Mouse (Mus musculus): ENCODE measurements at regions not wholly inside any gene's neighbourhood (a gene's known extent, or its start where the extent isn't known, plus 50 kb on each side); places are given as distances from the start of the nearest gene placed in this dataset.

DNA sequence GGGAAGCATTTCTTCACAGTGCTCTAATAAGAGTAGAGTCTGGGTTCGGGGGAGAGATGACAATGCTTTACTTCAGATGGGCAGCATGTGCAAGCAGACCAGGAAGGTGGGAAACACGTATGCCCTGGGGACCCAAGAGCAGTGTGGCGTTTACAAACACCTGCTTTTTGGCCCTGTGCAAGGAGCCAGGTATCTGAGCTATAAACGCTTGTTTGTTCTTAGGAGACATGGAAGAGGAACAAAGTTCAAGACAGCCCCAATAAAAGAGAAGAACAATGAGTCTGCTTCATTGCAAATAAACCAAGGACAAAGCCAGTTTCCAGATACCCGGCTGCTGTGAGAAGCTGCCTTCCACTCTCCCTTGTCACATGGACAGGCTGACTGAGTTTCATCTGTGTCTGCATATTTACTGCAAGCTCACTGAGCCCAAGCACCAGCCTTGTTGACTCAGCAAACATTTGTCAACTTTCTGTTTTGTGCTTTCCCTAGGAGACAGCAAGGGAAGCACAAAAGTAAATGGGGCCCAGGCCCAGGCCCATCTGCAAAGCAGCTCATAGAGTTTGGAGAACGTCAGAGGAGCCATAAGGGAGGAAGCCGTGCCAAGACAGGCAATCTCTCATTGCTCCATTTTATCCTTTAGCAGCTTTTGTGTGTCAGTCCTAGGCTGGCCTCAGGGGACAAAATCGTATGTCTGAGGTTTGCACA, 136.1 kb upstream of the Cxcl12 start:
- no peak overlapping the region for H3K4me3 ChIP-seq (ENCODE audit: insufficient read depth, low read depth, low read length)
- no peaks in the 10 kb centered on the region for H3K36me3 ChIP-seq (ENCODE audit: control insufficient read depth, insufficient read depth, low read length)
- DNase-seq (ENCODE audit: extremely low read depth, low read depth, low spot score) = peak; percentile 12
- H3K27me3 ChIP-seq (ENCODE audit: control insufficient read depth, insufficient read depth, low read length) = no peaks in the 10 kb centered on the region
- TF ChIP-seq CTCF (IDR thresholded peaks at IDR 0.05; ENCODE audit: low read depth, low read length) = no peak
- no peak for TF ChIP-seq POLR2A (IDR thresholded peaks at IDR 0.05; ENCODE audit: extremely low read depth, insufficient read depth, low read length)
- H3K4me1 ChIP-seq (ENCODE audit: control insufficient read depth, insufficient read depth, low read length) = peaks cover 4% of the 10 kb centered on the region; the same call in 1 of the 2 replicates
- H3K9ac ChIP-seq (ENCODE audit: low read depth, low read length) = 0 out of 2 replicates have a peak overlapping the region, but pooled peaks have one; percentile 35
- 39% methylated on average over 8 of the region's 8 CpGs for WGBS
- H3K27ac ChIP-seq (replicated peaks; ENCODE audit: insufficient read depth, low read depth, low read length) = no peak overlapping the region
- H3K79me2 ChIP-seq (ENCODE audit: control insufficient read depth, insufficient read depth, low read length) = no peaks in the 10 kb centered on the region

DNA sequence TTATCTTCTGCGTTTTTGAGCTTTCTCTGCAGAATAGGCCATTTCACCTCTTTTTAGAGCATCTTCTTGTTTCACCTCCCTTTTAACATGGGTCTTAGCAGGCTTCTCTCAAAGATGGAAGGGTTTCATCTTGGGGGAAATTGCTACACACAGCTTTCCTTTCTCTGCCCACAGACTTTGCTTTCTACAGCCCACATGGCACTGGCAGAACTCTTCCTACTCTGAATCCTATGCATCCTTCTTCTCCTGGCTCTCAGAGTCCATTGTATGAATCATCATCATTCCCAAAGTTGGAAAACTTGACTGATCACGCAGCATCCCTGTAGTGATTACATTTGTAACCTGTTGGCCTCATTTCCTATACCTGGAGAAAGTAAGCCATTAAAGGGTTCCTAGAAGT, 124.6 kb upstream of the Cxcl12 start:
- WGBS = 72% methylated on average over 2 of the region's 2 CpGs
- no peak for TF ChIP-seq CTCF (IDR thresholded peaks at IDR 0.05; ENCODE audit: low read depth, low read length)
- no peak for TF ChIP-seq POLR2A (IDR thresholded peaks at IDR 0.05; ENCODE audit: extremely low read depth, insufficient read depth, low read length)

DNA sequence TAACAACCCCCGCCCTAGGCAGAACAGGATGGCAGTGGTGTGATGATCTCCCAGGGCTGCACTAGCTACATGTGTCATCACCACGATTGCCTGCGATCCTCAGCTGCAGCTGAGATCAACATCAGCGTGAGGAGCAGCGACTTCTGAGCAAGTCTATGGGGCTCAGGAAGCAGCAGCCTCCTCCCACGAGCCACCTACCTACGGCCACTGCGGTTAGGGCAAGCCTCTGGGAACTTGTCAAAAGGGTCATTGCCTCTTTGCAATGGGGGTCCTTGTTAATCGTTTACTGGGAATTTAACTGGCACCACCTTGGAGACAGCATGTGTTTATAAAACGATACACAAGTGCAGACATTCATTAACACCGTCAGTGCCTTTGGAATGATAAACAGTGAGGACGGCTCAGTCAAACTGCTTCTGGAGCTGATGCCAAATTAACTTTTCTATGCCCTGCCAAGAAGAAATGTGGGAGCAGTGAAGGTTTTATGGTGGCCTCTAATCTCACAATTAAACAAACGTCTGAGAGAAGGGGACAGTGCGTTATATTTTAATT, 118.8 kb upstream of the Cxcl12 start:
- Histone ChIP-seq H3K4me1 (ENCODE audit: control insufficient read depth, insufficient read depth, low read length) (no peaks in the 10 kb centered on the region), H3K4me3 (ENCODE audit: insufficient read depth, low read depth, low read length) (no peak overlapping the region), H3K27ac (replicated peaks; ENCODE audit: insufficient read depth, low read depth, low read length) (no peak overlapping the region), H3K9ac (ENCODE audit: low read depth, low read length) (no peak overlapping the region), H3K79me2 (ENCODE audit: control insufficient read depth, insufficient read depth, low read length) (no peaks in the 10 kb centered on the region), H3K36me3 (ENCODE audit: control insufficient read depth, insufficient read depth, low read length) (no peaks in the 10 kb centered on the region), H3K27me3 (ENCODE audit: control insufficient read depth, insufficient read depth, low read length) (no peaks in the 10 kb centered on the region)
- TF ChIP-seq CTCF (IDR thresholded peaks at IDR 0.05; ENCODE audit: low read depth, low read length) (no peak), POLR2A (IDR thresholded peaks at IDR 0.05; ENCODE audit: extremely low read depth, insufficient read depth, low read length) (no peak)
- 58% methylated on average over 14 of the region's 14 CpGs for WGBS
- DNase-seq (ENCODE audit: extremely low read depth, low read depth, low spot score) = no peak

More for the DNA sequence above, 124.6 kb upstream of the Cxcl12 start:
- Histone ChIP-seq H3K36me3 (ENCODE audit: control insufficient read depth, insufficient read depth, low read length) (no peaks in the 10 kb centered on the region), H3K79me2 (ENCODE audit: control insufficient read depth, insufficient read depth, low read length) (no peaks in the 10 kb centered on the region), H3K9ac (ENCODE audit: low read depth, low read length) (no peak overlapping the region), H3K4me1 (ENCODE audit: control insufficient read depth, insufficient read depth, low read length) (no peaks in the 10 kb centered on the region), H3K27ac (replicated peaks; ENCODE audit: insufficient read depth, low read depth, low read length) (no peak overlapping the region), H3K27me3 (ENCODE audit: control insufficient read depth, insufficient read depth, low read length) (no peaks in the 10 kb centered on the region), H3K4me3 (ENCODE audit: insufficient read depth, low read depth, low read length) (no peak overlapping the region)
- no peak for DNase-seq (ENCODE audit: extremely low read depth, low read depth, low spot score)

DNA sequence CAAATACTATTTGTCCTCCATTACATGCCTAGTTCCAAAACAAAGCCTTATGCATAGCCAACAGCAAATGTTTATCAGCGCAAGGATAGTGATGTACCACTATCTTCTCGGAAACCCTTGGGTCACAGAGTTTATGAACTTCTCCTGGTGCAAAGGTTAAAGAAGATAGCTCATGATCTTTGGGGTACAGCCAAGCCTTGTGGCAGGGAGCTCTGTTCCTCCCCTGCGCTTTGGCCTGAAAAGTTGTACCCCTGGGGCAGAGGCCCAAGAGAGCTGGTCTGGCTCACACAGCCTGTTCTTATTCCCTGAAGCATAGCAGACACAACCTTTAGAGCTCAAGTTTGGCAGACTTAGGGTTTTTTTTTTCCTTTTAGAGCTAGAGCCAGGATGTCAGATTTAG, 107.6 kb upstream of the Cxcl12 start:
- peak overlapping the region; percentile 69; the same call in 1 of the 2 replicates for H3K27ac ChIP-seq (replicated peaks; ENCODE audit: insufficient read depth, low read depth, low read length)
- H3K79me2 ChIP-seq (ENCODE audit: control insufficient read depth, insufficient read depth, low read length) = no peaks in the 10 kb centered on the region
- H3K36me3 ChIP-seq (ENCODE audit: control insufficient read depth, insufficient read depth, low read length) = no peaks in the 10 kb centered on the region
- peaks cover 11% of the 10 kb centered on the region for H3K4me1 ChIP-seq (ENCODE audit: control insufficient read depth, insufficient read depth, low read length)
- H3K4me3 ChIP-seq (ENCODE audit: insufficient read depth, low read depth, low read length) = no peak overlapping the region
- H3K27me3 ChIP-seq (ENCODE audit: control insufficient read depth, insufficient read depth, low read length) = no peaks in the 10 kb centered on the region
- TF ChIP-seq CTCF (IDR thresholded peaks at IDR 0.05; ENCODE audit: low read depth, low read length) = no peak
- no peak for TF ChIP-seq POLR2A (IDR thresholded peaks at IDR 0.05; ENCODE audit: extremely low read depth, insufficient read depth, low read length)
- WGBS = 20% methylated on average over 3 of the region's 3 CpGs
- H3K9ac ChIP-seq (ENCODE audit: low read depth, low read length) = no peak overlapping the region
- DNase-seq (ENCODE audit: extremely low read depth, low read depth, low spot score) = peak; percentile 89

DNA sequence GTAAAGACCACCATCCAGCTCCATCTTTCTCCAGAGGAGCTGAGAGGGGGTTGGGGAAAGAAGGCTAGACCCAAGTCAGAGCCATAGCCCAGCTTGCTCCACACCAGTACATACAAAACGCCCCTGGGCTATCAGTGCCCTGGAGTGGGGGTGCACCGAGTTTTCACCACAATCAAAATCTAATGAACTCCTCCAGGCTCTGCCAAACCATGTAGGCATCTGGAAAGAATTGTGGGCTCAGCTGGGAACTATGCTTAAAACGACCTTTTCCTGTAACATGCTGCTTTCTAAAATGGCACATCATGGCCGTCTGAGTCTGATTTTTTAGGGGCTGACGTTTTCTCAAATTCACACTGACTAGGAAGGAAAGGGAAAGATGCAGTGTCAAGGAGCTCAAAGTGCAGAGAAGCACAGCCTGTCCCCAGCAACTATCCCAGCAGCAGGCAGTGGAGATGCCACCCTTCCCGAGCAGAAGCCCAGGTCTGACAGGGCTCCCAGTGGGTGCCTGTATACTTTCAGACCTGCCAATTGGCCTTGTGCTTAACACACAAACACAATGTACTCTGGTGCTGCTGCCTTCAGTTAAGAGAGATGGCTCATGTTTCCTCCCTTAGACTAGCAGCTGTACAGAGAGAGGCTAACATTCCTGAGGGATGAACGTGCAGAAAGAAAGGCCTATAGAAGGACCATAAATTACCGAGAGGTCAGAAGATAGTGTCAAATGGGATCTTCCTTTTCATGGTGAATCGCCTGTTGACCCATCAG, 100.6 kb upstream of the Cxcl12 start:
- Histone ChIP-seq H3K27me3 (ENCODE audit: control insufficient read depth, insufficient read depth, low read length) (no peaks in the 10 kb centered on the region), H3K36me3 (ENCODE audit: control insufficient read depth, insufficient read depth, low read length) (no peaks in the 10 kb centered on the region)

More for the DNA sequence above, 100.6 kb upstream of the Cxcl12 start:
- Histone ChIP-seq H3K27ac (replicated peaks; ENCODE audit: insufficient read depth, low read depth, low read length) (no peak overlapping the region), H3K9ac (ENCODE audit: low read depth, low read length) (no peak overlapping the region), H3K4me3 (ENCODE audit: insufficient read depth, low read depth, low read length) (no peak overlapping the region), H3K4me1 (ENCODE audit: control insufficient read depth, insufficient read depth, low read length) (no peaks in the 10 kb centered on the region), H3K79me2 (ENCODE audit: control insufficient read depth, insufficient read depth, low read length) (no peaks in the 10 kb centered on the region)
- TF ChIP-seq CTCF (IDR thresholded peaks at IDR 0.05; ENCODE audit: low read depth, low read length) (no peak), POLR2A (IDR thresholded peaks at IDR 0.05; ENCODE audit: extremely low read depth, insufficient read depth, low read length) (no peak)
- no peak for DNase-seq (ENCODE audit: extremely low read depth, low read depth, low spot score)
- WGBS = 66% methylated on average over 9 of the region's 9 CpGs

Measured in liver, adult 2 months (tissue).